Mouse (Mus musculus) MEL (cell line): ENCODE results near the gene Pygm. TPM values are rescaled to one million over a fixed set of nuclear protein-coding genes. Genes with fewer than 3 reads are reported as not detected.

Experiments
- DNase-seq: peaks from one replicate; pipeline ENCODE4 v3.0.0; 2011; ENCODE audit warnings: low read depth, low spot score
- H3K27ac ChIP-seq: 2 replicates; pipeline ENCODE4 v1.5.1; 2012; ENCODE audit warnings: low read depth, mild to moderate bottlenecking, control low read depth, low read length, moderate library complexity; ENCODE audit not compliant: control insufficient read depth
- H3K27me3 ChIP-seq, 2 experiments: fragments of 150-350 bp in 1 of 2; sonication (generic) in 1 of 2; 2 replicates each; pipeline ENCODE4 v1.6.1; 2012; ENCODE audit warnings: low read length in 2 of 2, mild to moderate bottlenecking in 2 of 2, improper control_type of control experiment in 1 of 2, moderate library complexity in 1 of 2; ENCODE audit not compliant: insufficient read depth in 2 of 2, control insufficient read depth in 1 of 2
- H3K36me3 ChIP-seq, 2 experiments: 2 replicates each; pipeline ENCODE4 v1.6.1; 2012 to 2014; ENCODE audit warnings: low read length in 2 of 2, improper control_type of control experiment in 1 of 2, inconsistent platforms in 1 of 2, mild to moderate bottlenecking in 1 of 2; ENCODE audit not compliant: insufficient read depth in 2 of 2, control insufficient read depth in 1 of 2
- H3K4me1 ChIP-seq, 2 experiments: fragments of 150-350 bp in 1 of 2; sonication (generic) in 1 of 2; 2 replicates each; pipeline ENCODE4 v1.6.1; 2012; ENCODE audit warnings: low read length in 2 of 2, improper control_type of control experiment in 1 of 2, mild to moderate bottlenecking in 1 of 2; ENCODE audit not compliant: insufficient read depth in 2 of 2, control insufficient read depth in 1 of 2
- H3K4me3 ChIP-seq, 2 experiments: fragments of 150-350 bp in 1 of 2; sonication (generic) in 1 of 2; 2 replicates each; pipeline ENCODE4 v1.5.1; 2012; ENCODE audit warnings: low read depth in 2 of 2, low read length in 2 of 2, mild to moderate bottlenecking in 2 of 2, moderate library complexity in 2 of 2, control low read depth in 1 of 2, improper control_type of control experiment in 1 of 2; ENCODE audit not compliant: control insufficient read depth in 1 of 2, insufficient read depth in 1 of 2
- H3K79me2 ChIP-seq: 2 replicates; pipeline ENCODE4 v1.6.1; 2012; ENCODE audit warnings: mild to moderate bottlenecking, low read length, moderate library complexity; ENCODE audit not compliant: control insufficient read depth, poor library complexity, insufficient read depth
- H3K9ac ChIP-seq: 2 replicates; pipeline ENCODE4 v1.6.1; 2012; ENCODE audit warnings: low read depth, mild to moderate bottlenecking, control low read depth, low read length, moderate library complexity; ENCODE audit not compliant: control insufficient read depth, poor library complexity, severe bottlenecking
- H3K9me3 ChIP-seq: fragments of 150-350 bp; sonication (generic); replicated peaks from 2 replicates; pipeline ENCODE4 v1.6.1; 2012; ENCODE audit warnings: mild to moderate bottlenecking, low read length, improper control_type of control experiment, moderate library complexity; ENCODE audit not compliant: insufficient read depth
- BHLHE40 ChIP-seq: IDR thresholded peaks from 2 replicates; pipeline ENCODE4 v1.6.1; 2012; ENCODE audit warnings: low read depth, mild to moderate bottlenecking, inconsistent platforms, low read length, improper control_type of control experiment, borderline replicate concordance
- CTCF ChIP-seq, 3 experiments: IDR thresholded peaks in 2 of 3; conservative IDR thresholded peaks in 1 of 3; 2 replicates each; pipeline ENCODE4 v1.5.1; 2011 to 2012; ENCODE audit warnings: low read length in 3 of 3, low read depth in 2 of 3, mild to moderate bottlenecking in 2 of 3, improper control_type of control experiment in 1 of 3, inconsistent platforms in 1 of 3, mixed read lengths in 1 of 3, moderate library complexity in 1 of 3; ENCODE audit not compliant: control insufficient read depth in 1 of 3, insufficient read depth in 1 of 3, poor library complexity in 1 of 3, severe bottlenecking in 1 of 3
- E2F4 ChIP-seq: IDR thresholded peaks from 2 replicates; pipeline ENCODE4 v1.6.1; 2011; ENCODE audit warnings: low read depth, low read length, improper control_type of control experiment, borderline replicate concordance
- ELF1 ChIP-seq: IDR thresholded peaks from 2 replicates; pipeline ENCODE4 v1.6.1; 2014; ENCODE audit warnings: low read depth, mild to moderate bottlenecking, inconsistent platforms, low read length, improper control_type of control experiment, moderate library complexity
- EP300 ChIP-seq, 2 experiments: IDR thresholded peaks; 2 replicates each; pipeline ENCODE4 v1.6.1; 2011; ENCODE audit warnings: improper control_type of control experiment in 2 of 2, low read length in 2 of 2, low read depth in 1 of 2, mild to moderate bottlenecking in 1 of 2
- GABPA ChIP-seq: IDR thresholded peaks from 2 replicates; pipeline ENCODE4 v1.6.1; 2012; ENCODE audit warnings: low read depth, mild to moderate bottlenecking, inconsistent platforms, low read length, improper control_type of control experiment, moderate library complexity
- GATA1 ChIP-seq: IDR thresholded peaks from 2 replicates; pipeline ENCODE4 v1.6.1; 2011; ENCODE audit warnings: low read depth, low read length, improper control_type of control experiment
- HCFC1 ChIP-seq: IDR thresholded peaks from 2 replicates; pipeline ENCODE4 v1.6.1; 2012; ENCODE audit warnings: low read depth, mild to moderate bottlenecking, inconsistent platforms, low read length, improper control_type of control experiment, moderate library complexity
- KAT2A ChIP-seq: conservative IDR thresholded peaks from 2 replicates; pipeline ENCODE4 v1.6.1; 2012; ENCODE audit warnings: low read depth, low read length, improper control_type of control experiment, inconsistent platforms
- MAX ChIP-seq: IDR thresholded peaks from 2 replicates; pipeline ENCODE4 v1.6.1; 2011; ENCODE audit warnings: low read length, improper control_type of control experiment
- MAZ ChIP-seq: IDR thresholded peaks from 2 replicates; pipeline ENCODE4 v1.6.1; 2012; ENCODE audit warnings: low read depth, mild to moderate bottlenecking, inconsistent platforms, low read length, improper control_type of control experiment
- MXI1 ChIP-seq: IDR thresholded peaks from 2 replicates; pipeline ENCODE4 v1.6.1; 2011; ENCODE audit warnings: mild to moderate bottlenecking, low read depth, low read length, improper control_type of control experiment
- MYC ChIP-seq: IDR thresholded peaks from 2 replicates; pipeline ENCODE4 v1.6.1; 2011; ENCODE audit warnings: low read depth, mild to moderate bottlenecking, low read length, improper control_type of control experiment, moderate library complexity
- NELFE ChIP-seq: IDR thresholded peaks from 2 replicates; pipeline ENCODE4 v1.6.1; 2011; ENCODE audit warnings: low read depth, low read length, improper control_type of control experiment
- NRF1 ChIP-seq: IDR thresholded peaks from 2 replicates; pipeline ENCODE4 v1.6.1; 2014; ENCODE audit warnings: low read depth, mild to moderate bottlenecking, inconsistent platforms, low read length, improper control_type of control experiment, moderate library complexity; ENCODE audit not compliant: poor library complexity, insufficient read depth, severe bottlenecking
- POLR2A ChIP-seq, 2 experiments: IDR thresholded peaks; 2 replicates each; pipeline ENCODE4 v1.6.1; 2011 to 2012; ENCODE audit warnings: low read length in 2 of 2, mild to moderate bottlenecking in 2 of 2, control low read depth in 1 of 2, improper control_type of control experiment in 1 of 2, low read depth in 1 of 2, moderate library complexity in 1 of 2; ENCODE audit not compliant: control insufficient read depth in 1 of 2, insufficient read depth in 1 of 2, poor library complexity in 1 of 2
- POLR2AphosphoS2 ChIP-seq: IDR thresholded peaks from 2 replicates; pipeline ENCODE4 v1.6.1; 2011; ENCODE audit warnings: low read length, improper control_type of control experiment
- POLR2AphosphoS5 ChIP-seq: IDR thresholded peaks from 2 replicates; pipeline ENCODE4 v1.6.1; 2012; ENCODE audit warnings: low read depth, borderline replicate concordance, mild to moderate bottlenecking, inconsistent platforms, low read length, moderate library complexity, mixed read lengths
- RAD21 ChIP-seq: IDR thresholded peaks from 2 replicates; pipeline ENCODE4 v1.6.1; 2011; ENCODE audit warnings: mild to moderate bottlenecking, low read depth, low read length, improper control_type of control experiment
- SIN3A ChIP-seq: IDR thresholded peaks from 2 replicates; pipeline ENCODE4 v1.6.1; 2012; ENCODE audit warnings: low read length, improper control_type of control experiment, inconsistent platforms
- SMC3 ChIP-seq: IDR thresholded peaks from 2 replicates; pipeline ENCODE4 v1.6.1; 2011; ENCODE audit warnings: low read depth, low read length, improper control_type of control experiment
- TAL1 ChIP-seq: IDR thresholded peaks from 2 replicates; pipeline ENCODE4 v1.6.1; 2012; ENCODE audit warnings: mild to moderate bottlenecking, inconsistent platforms, low read length, moderate library complexity, mixed read lengths
- TBP ChIP-seq: IDR thresholded peaks from 2 replicates; pipeline ENCODE4 v1.8.0; 2011; ENCODE audit warnings: low read depth, low read length, improper control_type of control experiment
- UBTF ChIP-seq: IDR thresholded peaks from 2 replicates; pipeline ENCODE4 v1.6.1; 2012; ENCODE audit warnings: low read depth, mild to moderate bottlenecking, inconsistent platforms, low read length, improper control_type of control experiment, moderate library complexity, borderline replicate concordance; ENCODE audit not compliant: insufficient read depth
- USF1 ChIP-seq: IDR thresholded peaks from 2 replicates; pipeline ENCODE4 v1.6.1; 2014; ENCODE audit warnings: low read depth, mild to moderate bottlenecking, inconsistent platforms, low read length, improper control_type of control experiment, moderate library complexity
- USF2 ChIP-seq, 2 experiments: IDR thresholded peaks; 2 replicates each; pipeline ENCODE4 v1.6.1; 2011 to 2012; ENCODE audit warnings: improper control_type of control experiment in 2 of 2, low read length in 2 of 2, borderline replicate concordance in 1 of 2, inconsistent platforms in 1 of 2, low read depth in 1 of 2, mild to moderate bottlenecking in 1 of 2; ENCODE audit not compliant: insufficient read depth in 1 of 2
- ZC3H11A ChIP-seq: IDR thresholded peaks from 2 replicates; pipeline ENCODE4 v1.6.1; 2012; ENCODE audit warnings: low read depth, mild to moderate bottlenecking, inconsistent platforms, low read length, improper control_type of control experiment
- ZKSCAN1 ChIP-seq: IDR thresholded peaks from 2 replicates; pipeline ENCODE4 v1.6.1; 2012; ENCODE audit warnings: low read depth, mild to moderate bottlenecking, inconsistent platforms, low read length, improper control_type of control experiment, moderate library complexity
- ZNF384 ChIP-seq: IDR thresholded peaks from 2 replicates; pipeline ENCODE4 v1.6.1; 2012; ENCODE audit warnings: low read depth, mild to moderate bottlenecking, inconsistent platforms, low read length, improper control_type of control experiment
- polyA plus RNA-seq, 2 experiments: library from polyadenylated mRNA; stranded (reverse) in 1 of 2; unstranded in 1 of 2; fragments of >175 nt in 1 of 2; fragments of >200 nt in 1 of 2; gene quantifications; 2 replicates each; pipeline versions ENCODE4 v1.2.1 to v1.2.4; 2012; ENCODE audit warnings: low replicate concordance in 2 of 2, low read depth in 1 of 2; ENCODE audit not compliant: insufficient read length in 2 of 2, insufficient read depth in 1 of 2, missing spikeins in 1 of 2
- total RNA-seq: library from RNA; depleted of rRNA; stranded (reverse); fragments of 300-350 nt; gene quantifications from 2 replicates; pipeline ENCODE4 v1.2.3, GENCODE M21; 2012

The Pygm gene
- total and polyA plus RNA-seq, 3 experiments: 0.73 to 3.3 TPM; not detected in 1

GRCm38 (mm10) chr19:6396237-6396636 is 12.0 kb downstream of the Pygm start:
- Histone ChIP-seq H3K9ac (no peak overlapping the region), H3K79me2 (peaks cover 2% of the 10 kb centered on the region; the same call in 1 of the 2 replicates), H3K27ac (no peak overlapping the region), H3K4me3 (no peak overlapping the region), H3K27me3 (no peaks in the 10 kb centered on the region), H3K4me1 (peaks cover 0 to 8% of the 10 kb centered on the region in 2 experiments; a peak in 2 of 4 replicates), H3K36me3 (no peaks in the 10 kb centered on the region), H3K9me3 (no peaks in the 10 kb centered on the region)
- TF ChIP-seq BHLHE40 (no peak), USF1 (no peak), ZNF384 (no peak), SMC3 (no peak), E2F4 (no peak), MAX (no peak), ZC3H11A (no peak), USF2 (IDR thresholded peaks at IDR 0.05; ENCODE audit: borderline replicate concordance in 1 of 2, insufficient read depth in 1 of 2, low read depth in 1 of 2, low read length in 2 of 2) (no peak), TBP (no peak), POLR2AphosphoS2 (no peak), GABPA (no peak), KAT2A (no peak), SIN3A (no peak), RAD21 (no peak), EP300 (IDR thresholded peaks at IDR 0.05; ENCODE audit: low read depth in 1 of 2, low read length in 2 of 2) (no peak), POLR2A (IDR thresholded peaks at IDR 0.05; ENCODE audit: control insufficient read depth in 1 of 2, insufficient read depth in 1 of 2, low read depth in 1 of 2, low read length in 2 of 2, poor library complexity in 1 of 2) (no peak), CTCF (IDR thresholded peaks at IDR 0.05 in 2 of 3, conservative IDR thresholded peaks at IDR 0.05 in 1 of 3; ENCODE audit: control insufficient read depth in 1 of 3, insufficient read depth in 1 of 3, low read depth in 2 of 3, low read length in 3 of 3, poor library complexity in 1 of 3, severe bottlenecking in 1 of 3) (no peak), ZKSCAN1 (no peak), MYC (no peak)
- no peak for DNase-seq

DNA sequence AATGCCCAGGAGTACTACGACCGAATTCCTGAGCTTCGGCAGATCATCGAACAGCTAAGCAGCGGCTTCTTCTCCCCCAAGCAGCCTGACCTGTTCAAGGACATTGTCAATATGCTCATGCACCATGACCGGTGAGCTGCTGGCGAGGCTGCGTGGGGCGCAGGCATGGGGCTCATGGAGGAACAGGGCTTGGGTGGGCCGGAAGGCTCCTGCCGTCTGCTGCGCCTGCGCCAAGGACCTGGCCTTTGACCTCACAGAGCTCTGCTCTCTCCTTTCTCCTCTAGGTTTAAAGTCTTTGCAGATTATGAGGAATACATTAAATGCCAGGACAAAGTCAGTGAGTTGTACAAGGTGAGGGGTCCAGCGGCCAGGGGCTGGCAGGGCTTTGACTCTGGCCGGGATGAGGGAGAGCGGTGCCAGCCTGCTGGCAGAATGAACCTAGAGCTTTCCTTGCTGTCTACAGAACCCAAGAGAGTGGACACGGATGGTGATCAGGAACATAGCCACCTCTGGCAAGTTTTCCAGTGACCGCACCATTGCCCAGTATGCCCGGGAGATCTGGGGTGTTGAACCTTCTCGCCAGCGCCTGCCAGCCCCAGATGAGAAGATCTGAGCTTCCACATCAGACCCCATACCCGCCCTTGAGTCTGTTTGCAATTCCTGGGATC is 13.5 kb downstream of the Pygm start:
- H3K9me3 ChIP-seq: no peaks in the 10 kb centered on the region
- TF ChIP-seq USF2 (IDR thresholded peaks at IDR 0.05; ENCODE audit: borderline replicate concordance in 1 of 2, insufficient read depth in 1 of 2, low read depth in 1 of 2, low read length in 2 of 2) (no peak), UBTF (no peak), MAZ (no peak), TAL1 (no peak), POLR2AphosphoS5 (no peak), MYC (no peak), NRF1 (no peak), ELF1 (no peak), NELFE (no peak), RAD21 (no peak), GATA1 (no peak), SIN3A (no peak), POLR2AphosphoS2 (no peak), HCFC1 (no peak), MXI1 (no peak), E2F4 (no peak), BHLHE40 (no peak), GABPA (no peak)
- H3K27ac ChIP-seq: no peak overlapping the region
- no peak for DNase-seq
- peaks cover 2% of the 10 kb centered on the region; the same call in 1 of the 2 replicates for H3K79me2 ChIP-seq
- H3K27me3 ChIP-seq: no peaks in the 10 kb centered on the region
- H3K9ac ChIP-seq: no peak overlapping the region
- H3K36me3 ChIP-seq: peaks cover 0 to 4% of the 10 kb centered on the region in 2 experiments; a peak in 2 of 4 replicates
- H3K4me1 ChIP-seq: peaks cover 0 to 17% of the 10 kb centered on the region in 2 experiments; a peak in 3 of 4 replicates
- H3K4me3 ChIP-seq: no peak overlapping the region
